Mouse (Mus musculus) midbrain, embryonic 16.5 days (tissue): ENCODE measurements around the gene Spred2. TPM values are rescaled to one million over a fixed set of nuclear protein-coding genes. Genes with fewer than 3 reads are reported as not detected.

Experiments
- ATAC-seq: fragments of 200-750 bp; cut with Nextera tagmentation; 2 replicates; pipeline ENCODE4 v1.8.0; 2017; ENCODE audit warnings: moderate TSS enrichment
- H3K27ac ChIP-seq: fragments of 300-500 bp; sonication (generic); 2 replicates; pipeline ENCODE4 v1.5.1; 2014; ENCODE audit warnings: mild to moderate bottlenecking, low read length, mixed read lengths
- H3K27me3 ChIP-seq: fragments of 300-500 bp; sonication (generic); 2 replicates; pipeline ENCODE4 v1.6.1; 2014; ENCODE audit warnings: low read depth, low read length, mixed read lengths; ENCODE audit not compliant: control insufficient read depth, insufficient read depth
- H3K36me3 ChIP-seq: fragments of 300-500 bp; sonication (generic); 2 replicates; pipeline ENCODE4 v1.6.1; 2014; ENCODE audit warnings: mild to moderate bottlenecking, low read length, moderate library complexity, mixed read lengths; ENCODE audit not compliant: control insufficient read depth, insufficient read depth
- H3K4me1 ChIP-seq: fragments of 300-500 bp; sonication (generic); 2 replicates; pipeline ENCODE4 v1.6.1; 2014; ENCODE audit warnings: mild to moderate bottlenecking, low read length, mixed read lengths; ENCODE audit not compliant: control insufficient read depth, insufficient read depth
- H3K4me2 ChIP-seq: fragments of 300-500 bp; sonication (generic); 2 replicates; pipeline ENCODE4 v1.6.1; 2014; ENCODE audit warnings: mild to moderate bottlenecking, low read length, mixed read lengths
- H3K4me3 ChIP-seq: fragments of 300-500 bp; sonication (generic); 2 replicates; pipeline ENCODE4 v1.5.1; 2014; ENCODE audit warnings: low read depth, mild to moderate bottlenecking, low read length, moderate library complexity, mixed read lengths
- H3K9ac ChIP-seq: fragments of 300-500 bp; sonication (generic); 2 replicates; pipeline ENCODE4 v1.6.1; 2014; ENCODE audit warnings: low read depth, low read length, mixed read lengths
- H3K9me3 ChIP-seq: fragments of 300-500 bp; sonication (generic); replicated peaks from 2 replicates; pipeline ENCODE4 v1.6.1; 2014; ENCODE audit warnings: mild to moderate bottlenecking, low read length, mixed read lengths; ENCODE audit not compliant: control insufficient read depth, poor library complexity, severe bottlenecking
- WGBS: fragments of 180-500 bp; shearing (Covaris S2); extraction: QIAGEN DNeasy Blood & Tissue Kit; methylation state at CpG from one replicate; pipeline ENCODE4 v1.1.7; 2014; 5-methylcytosine and 5-hydroxymethylcytosine counted together
- polyA plus RNA-seq: library from polyadenylated mRNA; unstranded; fragments of >200 nt; fragmentation: Nextera tagmentation; extraction: Ambion mirVana; gene quantifications from 2 replicates; pipeline ENCODE4 v1.2.1, GENCODE M21; 2015

The Spred2 gene
- polyA plus RNA-seq, 1 experiment from 2014 or later: 4.8 TPM

DNA sequence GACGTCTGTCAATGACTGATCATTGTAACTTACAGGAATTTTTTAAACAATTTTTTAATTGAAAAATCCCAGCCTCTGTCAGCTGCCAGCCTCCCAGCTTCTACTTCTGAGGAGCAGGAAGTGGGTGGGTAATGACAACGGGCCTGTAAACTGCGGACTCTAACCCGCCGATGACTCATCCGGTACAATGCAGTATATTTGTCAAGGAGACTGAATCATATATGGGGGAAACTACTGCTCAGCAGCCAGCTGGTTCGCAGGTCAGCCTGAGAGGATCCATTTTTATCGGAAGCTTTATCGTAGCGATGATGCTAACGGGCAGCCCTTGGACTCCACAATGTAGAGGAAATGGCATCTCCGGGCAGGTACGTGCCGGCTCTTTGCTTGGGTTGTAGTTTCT, 55.2 kb downstream of the Spred2 start:
- Histone ChIP-seq H3K9ac (no peak overlapping the region), H3K4me1 (no peaks in the 10 kb centered on the region), H3K27ac (no peak overlapping the region), H3K4me3 (no peak overlapping the region), H3K9me3 (no peaks in the 10 kb centered on the region), H3K4me2 (no peak overlapping the region), H3K36me3 (no peaks in the 10 kb centered on the region), H3K27me3 (no peaks in the 10 kb centered on the region)
- no peak for ATAC-seq
- 86% methylated on average over 14 of the region's 14 CpGs for WGBS

GRCm38 (mm10) chr11:19982113-19982512, 57.9 kb downstream of the Spred2 start:
- Histone ChIP-seq H3K4me2 (no peak overlapping the region), H3K4me3 (no peak overlapping the region), H3K27ac (no peak overlapping the region), H3K4me1 (peaks cover 6% of the 10 kb centered on the region), H3K36me3 (no peaks in the 10 kb centered on the region), H3K9me3 (no peaks in the 10 kb centered on the region), H3K9ac (no peak overlapping the region), H3K27me3 (no peaks in the 10 kb centered on the region)
- ATAC-seq: no peak
- WGBS: 74% methylated on average over 6 of the region's 6 CpGs

DNA sequence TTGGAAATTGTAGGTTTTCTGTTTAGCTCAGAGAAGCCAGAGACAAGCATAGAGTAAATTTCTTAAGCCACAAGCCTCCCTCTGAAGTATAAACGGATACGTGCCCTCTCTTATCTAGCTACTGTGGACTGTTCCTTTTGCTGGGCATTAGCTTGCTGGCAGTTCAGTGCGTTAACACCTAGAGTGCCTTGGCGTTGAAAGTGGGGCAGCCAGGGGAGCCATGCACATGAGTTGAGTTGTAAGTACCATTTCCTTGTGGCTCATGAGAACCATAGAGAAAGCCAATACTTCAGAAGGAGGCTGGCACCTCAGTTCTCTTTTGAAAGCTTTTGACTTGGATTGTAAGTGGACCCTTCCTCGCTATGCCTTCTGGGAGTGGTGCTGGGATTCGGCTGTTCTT, 58.6 kb downstream of the Spred2 start:
- no peaks in the 10 kb centered on the region for H3K36me3 ChIP-seq
- H3K9ac ChIP-seq: no peak overlapping the region
- no peak overlapping the region for H3K27ac ChIP-seq
- H3K4me2 ChIP-seq: no peak overlapping the region
- no peak for ATAC-seq
- H3K4me3 ChIP-seq: no peak overlapping the region
- H3K9me3 ChIP-seq: no peaks in the 10 kb centered on the region
- no peaks in the 10 kb centered on the region for H3K27me3 ChIP-seq
- 74% methylated on average over 6 of the region's 6 CpGs for WGBS
- peaks cover 6% of the 10 kb centered on the region for H3K4me1 ChIP-seq

DNA sequence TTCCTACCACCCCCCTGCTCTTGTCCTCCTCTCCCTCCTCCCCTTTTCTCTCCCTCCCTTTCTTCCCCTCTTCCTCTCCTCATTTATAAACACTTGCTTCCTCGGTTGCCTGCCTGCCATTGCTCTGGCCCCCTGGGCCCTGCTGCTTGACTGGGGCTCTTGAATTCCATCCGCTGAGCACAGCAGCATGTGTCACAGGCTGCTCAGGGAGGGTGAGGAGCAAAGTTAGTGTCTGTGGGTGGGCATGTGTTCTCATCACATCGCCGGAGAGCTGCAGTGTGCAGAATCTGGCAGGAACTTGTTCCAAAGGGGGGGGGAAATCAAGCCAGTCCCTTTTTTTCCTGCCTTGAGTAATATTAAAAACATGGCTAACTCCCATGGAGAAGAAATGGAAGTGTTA, 59.1 kb downstream of the Spred2 start:
- H3K27ac ChIP-seq: no peak overlapping the region
- H3K4me2 ChIP-seq: no peak overlapping the region
- ATAC-seq: no peak
- no peak overlapping the region for H3K4me3 ChIP-seq
- H3K36me3 ChIP-seq: no peaks in the 10 kb centered on the region
- no peak overlapping the region for H3K9ac ChIP-seq
- H3K9me3 ChIP-seq: no peaks in the 10 kb centered on the region
- peaks cover 6% of the 10 kb centered on the region for H3K4me1 ChIP-seq
- 43% methylated on average over 4 of the region's 4 CpGs for WGBS
- H3K27me3 ChIP-seq: no peaks in the 10 kb centered on the region

- no peak overlapping the region for H3K27ac ChIP-seq
- H3K9ac ChIP-seq: no peak overlapping the region
- no peaks in the 10 kb centered on the region for H3K36me3 ChIP-seq
- no peaks in the 10 kb centered on the region for H3K9me3 ChIP-seq
- no peak for ATAC-seq
- no peaks in the 10 kb centered on the region for H3K27me3 ChIP-seq
- H3K4me2 ChIP-seq: no peak overlapping the region
- H3K4me3 ChIP-seq: no peak overlapping the region
- peaks cover 6% of the 10 kb centered on the region for H3K4me1 ChIP-seq
- WGBS: 90% methylated on average over 9 of the region's 9 CpGs
Observed at GRCm38 (mm10) chr11:19984029-19984428, 59.9 kb downstream of the Spred2 start.

- ATAC-seq: no peak
- no peaks in the 10 kb centered on the region for H3K27me3 ChIP-seq
- WGBS: 73% methylated on average over 5 of the region's 5 CpGs
- H3K9me3 ChIP-seq: no peaks in the 10 kb centered on the region
- H3K4me2 ChIP-seq: no peak overlapping the region
- H3K4me1 ChIP-seq: peaks cover 6% of the 10 kb centered on the region
- no peaks in the 10 kb centered on the region for H3K36me3 ChIP-seq
- no peak overlapping the region for H3K9ac ChIP-seq
- no peak overlapping the region for H3K4me3 ChIP-seq
- no peak overlapping the region for H3K27ac ChIP-seq
Observed at GRCm38 (mm10) chr11:19985283-19985854, 61.2 kb downstream of the Spred2 start.

- H3K4me1 ChIP-seq: peaks cover 6% of the 10 kb centered on the region
- H3K36me3 ChIP-seq: no peaks in the 10 kb centered on the region
Observed at GRCm38 (mm10) chr11:19986443-19986861, 62.3 kb downstream of the Spred2 start.

DNA sequence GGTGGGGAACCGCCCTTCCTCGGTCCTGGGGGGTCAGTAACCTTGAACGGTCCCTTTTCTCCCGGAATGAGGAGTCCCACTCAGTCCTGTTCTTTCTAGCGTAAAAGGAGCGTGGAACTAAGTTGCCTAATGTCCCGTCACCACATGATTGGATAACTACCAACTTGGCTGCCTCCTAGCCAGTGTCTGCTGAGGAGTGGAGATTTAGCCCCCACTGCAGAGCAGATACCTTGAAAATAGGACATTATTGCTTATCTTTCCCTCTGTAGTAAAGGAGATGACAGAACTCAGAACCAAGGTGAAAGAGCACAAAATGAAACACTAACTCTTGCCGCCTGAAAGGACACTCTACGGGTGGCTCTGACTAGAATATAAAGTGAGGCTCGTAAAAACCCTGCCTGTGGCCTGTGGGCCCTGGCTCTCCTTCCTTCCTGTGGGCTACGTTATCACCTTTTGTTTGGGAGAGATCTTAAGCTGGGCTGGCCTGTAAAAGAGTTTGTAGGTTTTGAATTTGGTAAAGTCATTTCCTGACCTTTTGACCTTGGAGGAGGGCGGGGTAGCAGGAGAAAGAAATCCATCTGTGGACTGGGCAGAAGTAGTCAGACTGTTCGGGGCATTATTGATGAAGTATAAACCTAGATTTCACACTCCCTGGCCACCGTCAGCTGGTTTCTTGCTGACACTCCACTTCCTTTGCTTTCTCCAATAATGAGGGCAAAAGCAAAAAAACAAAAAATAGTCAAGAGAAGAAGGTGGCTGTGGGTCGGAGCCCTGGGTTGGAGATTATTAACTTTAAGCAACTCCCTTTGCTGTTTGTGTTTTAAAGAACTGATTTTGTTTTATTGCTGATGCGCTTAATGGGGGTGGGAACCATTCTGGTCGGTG, 62.9 kb downstream of the Spred2 start:
- H3K27me3 ChIP-seq: no peaks in the 10 kb centered on the region
- no peaks in the 10 kb centered on the region for H3K36me3 ChIP-seq
- no peak for ATAC-seq
- 0 out of 2 replicates have a peak overlapping the region, but pooled peaks have one; percentile 15 for H3K27ac ChIP-seq
- H3K9ac ChIP-seq: no peak overlapping the region
- H3K4me2 ChIP-seq: no peak overlapping the region
- no peaks in the 10 kb centered on the region for H3K9me3 ChIP-seq
- WGBS: 38% methylated on average over 17 of the region's 17 CpGs
- H3K4me1 ChIP-seq: peaks cover 6% of the 10 kb centered on the region
- no peak overlapping the region for H3K4me3 ChIP-seq

More at GRCm38 (mm10) chr11:19986443-19986861, 62.3 kb downstream of the Spred2 start:
- Histone ChIP-seq H3K9me3 (no peaks in the 10 kb centered on the region), H3K9ac (no peak overlapping the region), H3K27ac (no peak overlapping the region), H3K4me3 (no peak overlapping the region), H3K27me3 (no peaks in the 10 kb centered on the region), H3K4me2 (no peak overlapping the region)
- ATAC-seq: no peak
- WGBS: 17% methylated on average over 1 of the region's 1 CpGs

DNA sequence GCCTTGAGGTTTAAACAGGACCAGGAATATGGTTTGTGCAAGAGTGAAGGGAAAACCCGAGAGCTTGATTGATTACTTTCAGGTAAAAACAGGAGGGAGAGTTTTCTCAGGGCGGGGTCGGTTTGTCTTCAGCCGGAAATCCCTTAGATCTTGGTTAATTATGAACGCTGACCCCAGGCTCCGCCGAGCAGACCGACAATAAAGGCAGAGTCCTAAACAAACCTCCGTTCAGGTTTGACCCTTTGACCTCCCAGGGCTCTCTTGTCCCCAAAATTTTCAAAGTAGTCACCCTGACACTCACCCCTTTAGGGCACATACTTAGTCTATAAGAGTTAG, 63.5 kb downstream of the Spred2 start:
- no peak overlapping the region for H3K9ac ChIP-seq
- no peaks in the 10 kb centered on the region for H3K36me3 ChIP-seq
- peaks cover 9% of the 10 kb centered on the region for H3K4me1 ChIP-seq
- WGBS: 21% methylated on average over 9 of the region's 9 CpGs
- no peaks in the 10 kb centered on the region for H3K9me3 ChIP-seq
- no peak overlapping the region for H3K4me3 ChIP-seq
- no peak overlapping the region for H3K27ac ChIP-seq
- H3K27me3 ChIP-seq: no peaks in the 10 kb centered on the region
- ATAC-seq: no peak
- no peak overlapping the region for H3K4me2 ChIP-seq
